Mouse (Mus musculus) left cerebral cortex, adult 9 months (tissue): Measurements from ENCODE around the gene Pxylp1.

Experiments used
- DNase-seq, 2 experiments: peaks; one replicate each; pipeline ENCODE4 v3.0.0; 2022; ENCODE audit warnings: low spot score in 2 of 2

Pxylp1 gene

GRCm38 (mm10) chr9:96827002-96827785, 65.3 kb downstream of the Pxylp1 start:
- DNase-seq, result no peak

- DNase-seq, result no peak
These were observed 67.6 kb downstream of the Pxylp1 start for GRCm38 (mm10) chr9:96824857-96825256.

- DNase-seq, result no peak
These were observed 68.4 kb downstream of the Pxylp1 start for GRCm38 (mm10) chr9:96824026-96824425.

- no peak for DNase-seq
These were observed 68.9 kb downstream of the Pxylp1 start for GRCm38 (mm10) chr9:96823541-96823940.

- DNase-seq, result no peak
These were observed 69.5 kb downstream of the Pxylp1 start for GRCm38 (mm10) chr9:96823005-96823404.

- DNase-seq, result no peak
These were observed 73.5 kb downstream of the Pxylp1 start for GRCm38 (mm10) chr9:96818822-96819481.

GRCm38 (mm10) chr9:96818128-96818821, 74.2 kb downstream of the Pxylp1 start:
- peak in 1 of 2 experiments; percentile 81 for DNase-seq

GRCm38 (mm10) chr9:96811996-96812395, 80.5 kb downstream of the Pxylp1 start:
- DNase-seq, result no peak

- no peak for DNase-seq
These were observed 92.2 kb downstream of the Pxylp1 start for GRCm38 (mm10) chr9:96800131-96800825.

GRCm38 (mm10) chr9:96797311-96797710, 95.2 kb downstream of the Pxylp1 start:
- no peak for DNase-seq

GRCm38 (mm10) chr9:96795399-96795928, 97.0 kb downstream of the Pxylp1 start:
- DNase-seq, result peak in 1 of 2 experiments; percentile 51

GRCm38 (mm10) chr9:96794601-96795000, 97.9 kb downstream of the Pxylp1 start:
- no peak for DNase-seq

- DNase-seq, result no peak
These were observed 99.9 kb downstream of the Pxylp1 start for GRCm38 (mm10) chr9:96792543-96792942.

GRCm38 (mm10) chr9:96790389-96791007, 102.0 kb downstream of the Pxylp1 start:
- no peak for DNase-seq

- no peak for DNase-seq
These were observed 102.6 kb downstream of the Pxylp1 start for GRCm38 (mm10) chr9:96789906-96790305.

GRCm38 (mm10) chr9:96787797-96788196, 104.7 kb downstream of the Pxylp1 start:
- no peak for DNase-seq

GRCm38 (mm10) chr9:96785871-96786342, 106.6 kb downstream of the Pxylp1 start:
- DNase-seq, result no peak

- DNase-seq, result no peak
These were observed 107.3 kb downstream of the Pxylp1 start for GRCm38 (mm10) chr9:96785187-96785586.

- no peak for DNase-seq
These were observed 108.8 kb downstream of the Pxylp1 start for GRCm38 (mm10) chr9:96783667-96784066.

- no peak for DNase-seq
These were observed 109.2 kb downstream of the Pxylp1 start for GRCm38 (mm10) chr9:96783258-96783657.

GRCm38 (mm10) chr9:96782062-96782461, 110.4 kb downstream of the Pxylp1 start:
- DNase-seq, result no peak
